Mouse (Mus musculus) stomach, embryonic 14.5 days (tissue): ENCODE data around the gene Sgca. TPM values are rescaled to one million over a fixed set of nuclear protein-coding genes. Genes with fewer than 3 reads are reported as not detected.

Source experiments
- ATAC-seq: fragments of 200-750 bp; cut with Nextera tagmentation; 2 replicates; pipeline ENCODE4 v1.8.0; 2017; ENCODE audit warnings: low read depth, moderate TSS enrichment; ENCODE audit not compliant: insufficient number of reproducible peaks, insufficient read depth, low FRiP score
- H3K27ac ChIP-seq: fragments of 300-500 bp; sonication (generic); 2 replicates; pipeline ENCODE4 v1.5.1; 2014; ENCODE audit warnings: mild to moderate bottlenecking, low read length, moderate library complexity, mixed read lengths
- H3K27me3 ChIP-seq: fragments of 300-500 bp; sonication (generic); 2 replicates; pipeline ENCODE4 v1.6.1; 2014; ENCODE audit warnings: low read length, control low read depth, mixed read lengths; ENCODE audit not compliant: control insufficient read depth, insufficient read depth
- H3K36me3 ChIP-seq: fragments of 300-500 bp; sonication (generic); 2 replicates; pipeline ENCODE4 v1.6.1; 2014; ENCODE audit warnings: mild to moderate bottlenecking, control low read depth, low read length, moderate library complexity, mixed read lengths; ENCODE audit not compliant: control insufficient read depth, insufficient read depth
- H3K4me1 ChIP-seq: fragments of 300-500 bp; sonication (generic); 2 replicates; pipeline ENCODE4 v1.6.1; 2014; ENCODE audit warnings: low read length, control low read depth, mixed read lengths; ENCODE audit not compliant: control insufficient read depth, insufficient read depth
- H3K4me2 ChIP-seq: fragments of 300-500 bp; sonication (generic); replicated peaks from 2 replicates; pipeline ENCODE4 v1.6.1; 2014; ENCODE audit warnings: low read depth, low read length, control low read depth
- H3K4me3 ChIP-seq: fragments of 300-500 bp; sonication (generic); 2 replicates; pipeline ENCODE4 v1.5.1; 2014; ENCODE audit warnings: low read depth, low read length, control low read depth
- H3K9ac ChIP-seq: fragments of 300-500 bp; sonication (generic); replicated peaks from 2 replicates; pipeline ENCODE4 v1.6.1; 2014; ENCODE audit warnings: low read depth, mild to moderate bottlenecking, control low read depth, low read length, moderate library complexity, mixed read lengths
- H3K9me3 ChIP-seq: fragments of 300-500 bp; sonication (generic); 2 replicates; pipeline ENCODE4 v1.6.1; 2016; ENCODE audit warnings: low read depth, low read length, control low read depth; ENCODE audit not compliant: control insufficient read depth
- WGBS: fragments of 180-500 bp; shearing (Covaris S2); extraction: QIAGEN DNeasy Blood & Tissue Kit; methylation state at CpG from one replicate; pipeline ENCODE4 v1.1.7; 2014; 5-methylcytosine and 5-hydroxymethylcytosine counted together
- polyA plus RNA-seq: library from polyadenylated mRNA; unstranded; fragments of >200 nt; fragmentation: Nextera tagmentation; extraction: Ambion mirVana; gene quantifications from 2 replicates; pipeline ENCODE4 v1.2.1, GENCODE M21; 2014

Gene Sgca
- polyA plus RNA-seq, 1 experiment from 2014 or later: 0.30 TPM

DNA sequence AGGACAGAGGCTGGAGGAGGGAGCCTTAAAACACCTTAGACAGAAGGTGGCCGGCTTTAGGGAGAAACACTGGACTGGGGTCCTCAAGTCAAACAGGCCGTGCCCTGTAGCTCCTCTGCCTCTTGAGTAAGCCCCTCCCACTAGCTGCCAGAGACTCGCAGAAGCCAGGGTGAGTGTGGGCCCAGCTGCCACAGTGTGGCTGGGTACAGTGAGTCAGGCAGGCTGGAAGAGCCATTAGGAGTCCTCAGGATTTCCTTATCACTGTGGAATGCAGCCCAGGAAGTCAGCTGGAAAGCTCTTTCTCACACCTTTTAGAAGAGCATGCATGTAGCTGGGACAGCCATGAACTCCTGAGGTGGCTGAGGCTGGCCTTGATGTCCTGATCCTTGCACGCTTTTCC, 59.6 kb downstream of the Sgca start:
- Histone ChIP-seq H3K9ac (no peak overlapping the region; the same call in 1 of the 2 replicates), H3K4me2 (no peak overlapping the region), H3K4me1 (peaks cover 19% of the 10 kb centered on the region), H3K9me3 (no peaks in the 10 kb centered on the region), H3K27me3 (no peaks in the 10 kb centered on the region), H3K4me3 (no peak overlapping the region), H3K27ac (peak overlapping the region; percentile 61), H3K36me3 (no peaks in the 10 kb centered on the region)
- 24% methylated on average over 4 of the region's 4 CpGs for WGBS
- ATAC-seq: peak; percentile 62; the same call in 1 of the 2 replicates

DNA sequence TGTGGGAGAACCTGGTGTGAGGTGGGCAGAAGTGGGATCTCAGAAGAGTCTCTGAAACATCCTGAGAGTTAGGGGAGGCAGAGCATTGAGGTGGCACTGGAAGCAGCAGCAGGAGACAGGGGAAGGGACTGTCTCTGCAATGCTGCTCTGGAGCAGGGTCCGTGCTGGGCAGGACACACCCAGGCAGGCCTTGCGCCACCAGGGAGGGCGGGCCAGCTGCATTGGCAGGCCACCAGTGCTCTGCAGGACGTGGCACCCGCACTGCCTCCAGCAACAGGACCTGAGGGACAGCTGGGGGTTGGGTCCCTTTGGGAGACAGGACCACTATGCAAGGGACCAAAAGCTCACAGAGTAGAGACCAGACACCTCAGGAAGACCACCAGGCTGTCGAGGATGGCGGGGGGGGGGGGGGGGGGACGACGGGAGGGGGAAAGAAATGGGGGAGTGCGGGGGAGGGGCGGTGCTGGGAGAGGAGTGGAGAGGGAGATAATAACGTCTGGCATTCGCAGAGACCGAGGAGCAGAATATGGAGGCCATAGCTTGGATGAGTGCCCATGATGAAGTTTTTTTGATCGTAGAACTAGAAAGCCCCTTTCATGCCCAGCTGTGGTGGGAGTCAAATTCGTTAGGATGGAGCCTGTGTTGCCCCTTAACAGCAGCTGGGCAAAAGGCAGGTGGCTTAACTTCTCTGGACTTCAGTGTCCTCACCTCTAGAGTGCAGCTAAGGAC, 60.3 kb downstream of the Sgca start:
- H3K27ac ChIP-seq: peak overlapping the region; percentile 61

DNA sequence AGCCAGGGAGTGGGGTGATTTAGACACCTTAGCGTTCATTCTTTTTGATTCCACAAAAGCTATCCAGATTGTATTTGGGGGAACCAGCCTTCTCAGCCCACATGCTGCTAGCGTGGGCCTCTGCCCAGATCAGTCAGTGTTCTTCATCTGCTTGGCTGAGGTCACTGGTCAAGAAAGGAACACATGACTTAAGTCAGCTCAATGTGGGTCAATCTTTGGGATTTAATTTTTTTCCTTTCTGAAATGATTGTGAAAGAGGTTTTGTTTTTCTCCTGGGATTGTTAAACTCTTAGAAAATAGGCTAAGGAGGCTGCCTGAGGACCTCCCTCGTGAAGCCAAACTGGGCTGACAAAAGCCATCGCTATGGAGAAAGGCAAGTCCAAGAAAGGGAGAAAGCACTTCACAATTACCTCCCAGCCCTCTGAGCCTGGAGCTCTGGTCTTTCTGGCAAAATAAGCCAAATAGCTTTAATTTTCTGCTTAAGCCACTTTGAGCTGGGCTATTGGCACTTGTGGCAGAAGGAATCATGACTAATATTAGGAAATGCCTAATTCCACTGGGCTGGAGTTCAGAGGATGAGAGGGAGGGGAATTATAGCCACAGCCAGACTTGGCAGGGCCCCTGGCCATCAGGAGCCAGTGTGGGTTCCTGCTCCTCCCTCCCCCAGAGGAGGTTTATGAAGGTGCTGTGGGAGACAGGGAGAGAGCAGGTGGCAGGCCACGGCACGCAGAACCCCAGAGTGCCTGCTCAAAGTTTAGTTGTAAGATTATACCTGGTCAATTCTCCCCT, 62.6 kb downstream of the Sgca start:
- no peak overlapping the region for H3K9ac ChIP-seq
- 64% methylated on average over 6 of the region's 6 CpGs for WGBS
- no peaks in the 10 kb centered on the region for H3K27me3 ChIP-seq
- no peaks in the 10 kb centered on the region for H3K9me3 ChIP-seq
- H3K4me3 ChIP-seq: no peak overlapping the region
- H3K4me1 ChIP-seq: peaks cover 19% of the 10 kb centered on the region
- ATAC-seq: no peak
- H3K36me3 ChIP-seq: no peaks in the 10 kb centered on the region
- H3K27ac ChIP-seq: no peak overlapping the region
- H3K4me2 ChIP-seq: no peak overlapping the region

More for the DNA sequence above, 60.3 kb downstream of the Sgca start:
- 0 out of 2 replicates have a peak, but pooled peaks have one; percentile 21 for ATAC-seq
- peaks cover 19% of the 10 kb centered on the region for H3K4me1 ChIP-seq
- no peak overlapping the region for H3K9ac ChIP-seq
- H3K4me2 ChIP-seq: no peak overlapping the region
- H3K36me3 ChIP-seq: no peaks in the 10 kb centered on the region
- H3K4me3 ChIP-seq: no peak overlapping the region
- WGBS: 25% methylated on average over 12 of the region's 16 CpGs
- H3K9me3 ChIP-seq: no peaks in the 10 kb centered on the region
- no peaks in the 10 kb centered on the region for H3K27me3 ChIP-seq

Other genes starting within 250 kb of the Sgca start
- gene Cdc34b, start 234.5 kb downstream of the Sgca start, polyA plus RNA-seq: not detected in 2 replicates
- gene Tmem92, start 193.6 kb downstream of the Sgca start, polyA plus RNA-seq: not detected in 2 replicates
- 1,157 and 1,247 TPM in 2 replicates for gene Col1a1, start 40.1 kb downstream of the Sgca start, polyA plus RNA-seq
- not detected in 2 replicates for gene Hils1, start 8.7 kb downstream of the Sgca start, polyA plus RNA-seq
- 13.5 and 14.4 TPM in 2 replicates for gene Ppp1r9b, start 14.7 kb upstream of the Sgca start, polyA plus RNA-seq
- 22.8 and 24.5 TPM in 2 replicates for gene Samd14, start 33.6 kb upstream of the Sgca start, polyA plus RNA-seq
- gene Pdk2, start 65.0 kb upstream of the Sgca start, polyA plus RNA-seq: 34.1 and 35.8 TPM in 2 replicates
- gene Itga3, start 100.5 kb upstream of the Sgca start, polyA plus RNA-seq: 21.5 and 23.3 TPM in 2 replicates
- gene Dlx3, start 143.8 kb upstream of the Sgca start, polyA plus RNA-seq: 3.1 and 4.5 TPM in 2 replicates
- 0.46 and 0.52 TPM in 2 replicates for gene Dlx4, start 169.9 kb upstream of the Sgca start, polyA plus RNA-seq